Mouse (Mus musculus) liver, embryonic 14.5 days (tissue): Measurements from ENCODE around the gene Rnaseh2c. TPM values are rescaled to one million over a fixed set of nuclear protein-coding genes. Genes with fewer than 3 reads are reported as not detected.

Experiments used
- ATAC-seq: fragments of 200-750 bp; cut with Nextera tagmentation; 2 replicates; pipeline ENCODE4 v1.8.0; 2017; ENCODE audit warnings: moderate number of reproducible peaks, mild to moderate bottlenecking, moderate library complexity; ENCODE audit not compliant: insufficient read depth
- DNase-seq, 3 experiments: peaks; one replicate each; pipeline ENCODE4 v3.0.0-alpha.2; 2012 to 2013; ENCODE audit warnings: low read depth in 3 of 3, low spot score in 3 of 3
- H3K27ac ChIP-seq: fragments of 300-500 bp; sonication (generic); 2 replicates; pipeline ENCODE4 v1.5.1; 2014; ENCODE audit warnings: moderate library complexity, mild to moderate bottlenecking, control low read depth, inconsistent platforms
- H3K27me3 ChIP-seq: fragments of 300-500 bp; sonication (generic); 2 replicates; pipeline ENCODE4 v1.6.1; 2014; ENCODE audit warnings: mild to moderate bottlenecking, low read length, moderate library complexity; ENCODE audit not compliant: control insufficient read depth, insufficient read depth
- H3K36me3 ChIP-seq: fragments of 300-500 bp; sonication (generic); replicated peaks from 2 replicates; pipeline ENCODE4 v1.6.1; 2014; ENCODE audit warnings: low read depth; ENCODE audit not compliant: control insufficient read depth, insufficient read depth
- H3K4me1 ChIP-seq, 2 experiments: fragments of 200-500 bp in 1 of 2; fragments of 300-500 bp in 1 of 2; sonication (generic) in 1 of 2; replicated peaks; 2 replicates each; pipeline ENCODE4 v1.6.1; 2012 to 2014; ENCODE audit warnings: antibody characterized with exemption in 1 of 2, inconsistent platforms in 1 of 2, low read length in 1 of 2; ENCODE audit not compliant: control insufficient read depth in 2 of 2, insufficient read depth in 2 of 2
- H3K4me2 ChIP-seq: fragments of 300-500 bp; sonication (generic); 2 replicates; pipeline ENCODE4 v1.6.1; 2014; ENCODE audit warnings: low read depth, mild to moderate bottlenecking, control low read depth, moderate library complexity
- H3K4me3 ChIP-seq, 2 experiments: fragments of 200-500 bp in 1 of 2; fragments of 300-500 bp in 1 of 2; sonication (generic) in 1 of 2; 2 replicates each; pipeline ENCODE4 v1.5.1; 2012 to 2014; ENCODE audit warnings: low read depth in 2 of 2, low read length in 2 of 2, mild to moderate bottlenecking in 2 of 2, control low read depth in 1 of 2, inconsistent platforms in 1 of 2, moderate library complexity in 1 of 2; ENCODE audit not compliant: insufficient read depth in 1 of 2
- H3K9ac ChIP-seq: fragments of 300-500 bp; sonication (generic); replicated peaks from 2 replicates; pipeline ENCODE4 v1.6.1; 2014; ENCODE audit warnings: mild to moderate bottlenecking, control low read depth, moderate library complexity
- H3K9me3 ChIP-seq: fragments of 300-500 bp; sonication (generic); 2 replicates; pipeline ENCODE4 v1.6.1; 2016; ENCODE audit warnings: low read length, mixed read lengths; ENCODE audit not compliant: control insufficient read depth
- CTCF ChIP-seq: IDR thresholded peaks from 2 replicates; pipeline ENCODE4 v1.5.1; 2016; ENCODE audit warnings: antibody characterized with exemption, low read depth, control low read depth
- EP300 ChIP-seq: IDR thresholded peaks from 2 replicates; pipeline ENCODE4 v1.6.1; 2016; ENCODE audit warnings: antibody characterized with exemption, low read depth
- WGBS: fragments of 180-500 bp; shearing (Covaris S2); extraction: QIAGEN DNeasy Blood & Tissue Kit; methylation state at CpG from one replicate; pipeline ENCODE4 v1.1.7; 2014; ENCODE audit not compliant: insufficient replicate concordance; 5-methylcytosine and 5-hydroxymethylcytosine counted together
- polyA plus RNA-seq, 2 experiments: library from polyadenylated mRNA; depleted of rRNA in 1 of 2; stranded (reverse) in 1 of 2; unstranded in 1 of 2; fragments of >200 nt; fragmentation: Nextera tagmentation in 1 of 2; extraction: Ambion mirVana in 1 of 2; gene quantifications; 2 replicates each; pipeline versions ENCODE4 v1.2.1 to v1.2.3; 2012 to 2014

The Rnaseh2c gene
- polyA plus RNA-seq, 2 experiments = 87.7 to 129 TPM

- ATAC-seq = no peak
- no peak overlapping the region; the same call in 1 of the 2 replicates for H3K27ac ChIP-seq
- peaks cover 3 to 15% of the 10 kb centered on the region in 2 experiments; a peak in 2 of 4 replicates for H3K4me1 ChIP-seq
- no peaks in the 10 kb centered on the region for H3K9me3 ChIP-seq
- H3K36me3 ChIP-seq = peaks cover 63% of the 10 kb centered on the region
- no peaks in the 10 kb centered on the region for H3K27me3 ChIP-seq
- H3K4me3 ChIP-seq = no peak overlapping the region
- WGBS = 89% methylated on average over 6 of the region's 6 CpGs
- DNase-seq = no peak
- TF ChIP-seq CTCF (no peak), EP300 (no peak)
- H3K4me2 ChIP-seq = no peak overlapping the region
- no peak overlapping the region for H3K9ac ChIP-seq
These were observed 46.1 kb downstream of the Rnaseh2c start for GRCm38 (mm10) chr19:5647791-5648190.

GRCm38 (mm10) chr19:5648401-5649297, 47.0 kb downstream of the Rnaseh2c start:
- peak overlapping the region; percentile 1 for H3K27ac ChIP-seq
- H3K4me2 ChIP-seq = peak overlapping the region; percentile 74
- H3K4me1 ChIP-seq = peaks cover 3 to 15% of the 10 kb centered on the region in 2 experiments; a peak in 2 of 4 replicates
- WGBS = 8% methylated on average over 26 of the region's 26 CpGs
- H3K9me3 ChIP-seq = no peaks in the 10 kb centered on the region
- TF ChIP-seq CTCF (peak; percentile 54), EP300 (no peak)
- H3K27me3 ChIP-seq = no peaks in the 10 kb centered on the region
- DNase-seq (peak in 2 of 3 experiments; percentile 59 to 71), ATAC-seq (peak; percentile 80)
- peak overlapping the region; percentile 39 to 43 for H3K4me3 ChIP-seq
- H3K36me3 ChIP-seq = peaks cover 66% of the 10 kb centered on the region
- H3K9ac ChIP-seq = peak overlapping the region; percentile 23

GRCm38 (mm10) chr19:5649298-5649741, 47.6 kb downstream of the Rnaseh2c start:
- Histone ChIP-seq H3K36me3 (peaks cover 67% of the 10 kb centered on the region), H3K4me3 (peak overlapping the region in 1 of 2 experiments; percentile 39; a peak in 2 of 4 replicates), H3K9ac (0 out of 2 replicates have a peak overlapping the region, but pooled peaks have one; percentile 11), H3K9me3 (no peaks in the 10 kb centered on the region), H3K27ac (no peak overlapping the region), H3K27me3 (no peaks in the 10 kb centered on the region), H3K4me1 (peaks cover 3 to 15% of the 10 kb centered on the region in 2 experiments; a peak in 2 of 4 replicates), H3K4me2 (peak overlapping the region; percentile 74)
- DNase-seq (no peak), ATAC-seq (no peak)
- TF ChIP-seq EP300 = no peak
- no peak for TF ChIP-seq CTCF
- WGBS = 47% methylated on average over 6 of the region's 6 CpGs

- no peak overlapping the region for H3K4me2 ChIP-seq
- no peak overlapping the region; the same call in 1 of the 2 replicates for H3K9ac ChIP-seq
- ATAC-seq (peak; percentile 19; the same call in 1 of the 2 replicates), DNase-seq (no peak)
- no peaks in the 10 kb centered on the region for H3K9me3 ChIP-seq
- H3K4me3 ChIP-seq = no peak overlapping the region
- peaks cover 3 to 15% of the 10 kb centered on the region in 2 experiments; a peak in 2 of 4 replicates for H3K4me1 ChIP-seq
- WGBS = 62% methylated on average over 13 of the region's 13 CpGs
- no peak overlapping the region for H3K27ac ChIP-seq
- no peak for TF ChIP-seq CTCF
- 0 out of 2 replicates have a peak, but pooled peaks have one; percentile 21 for TF ChIP-seq EP300
- H3K36me3 ChIP-seq = peaks cover 66% of the 10 kb centered on the region
- no peaks in the 10 kb centered on the region for H3K27me3 ChIP-seq
These were observed 50.0 kb downstream of the Rnaseh2c start for GRCm38 (mm10) chr19:5651502-5652274.
